Mouse (Mus musculus): ENCODE measurements around the gene Cenpt.

Cenpt gene

DNA sequence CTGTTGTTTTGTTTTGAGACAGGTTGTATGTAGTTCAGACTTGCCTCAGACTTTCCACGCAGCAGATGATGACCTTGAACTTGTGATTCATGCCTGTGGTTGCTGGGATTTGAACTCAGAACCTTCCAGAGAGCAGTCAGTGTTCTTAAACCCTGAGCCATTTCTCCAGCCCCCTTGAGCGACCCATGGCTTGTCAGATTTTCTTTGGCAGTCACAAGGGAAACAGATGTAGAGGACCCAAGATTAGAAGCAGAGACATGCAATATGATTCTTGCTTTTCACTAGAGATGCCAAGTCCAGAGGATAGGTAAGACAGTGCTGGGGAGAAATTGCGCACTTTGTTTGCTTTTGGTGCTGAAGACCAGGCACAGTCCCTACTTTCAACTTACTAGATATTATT is at the start of gene Cenpt:
Gene Cenpt, minus strand, starts transcription at position 101 of the 400 bp plus-strand sequence.
- DNase-seq (ENCODE audit: low read depth, low spot score): no peak

DNA sequence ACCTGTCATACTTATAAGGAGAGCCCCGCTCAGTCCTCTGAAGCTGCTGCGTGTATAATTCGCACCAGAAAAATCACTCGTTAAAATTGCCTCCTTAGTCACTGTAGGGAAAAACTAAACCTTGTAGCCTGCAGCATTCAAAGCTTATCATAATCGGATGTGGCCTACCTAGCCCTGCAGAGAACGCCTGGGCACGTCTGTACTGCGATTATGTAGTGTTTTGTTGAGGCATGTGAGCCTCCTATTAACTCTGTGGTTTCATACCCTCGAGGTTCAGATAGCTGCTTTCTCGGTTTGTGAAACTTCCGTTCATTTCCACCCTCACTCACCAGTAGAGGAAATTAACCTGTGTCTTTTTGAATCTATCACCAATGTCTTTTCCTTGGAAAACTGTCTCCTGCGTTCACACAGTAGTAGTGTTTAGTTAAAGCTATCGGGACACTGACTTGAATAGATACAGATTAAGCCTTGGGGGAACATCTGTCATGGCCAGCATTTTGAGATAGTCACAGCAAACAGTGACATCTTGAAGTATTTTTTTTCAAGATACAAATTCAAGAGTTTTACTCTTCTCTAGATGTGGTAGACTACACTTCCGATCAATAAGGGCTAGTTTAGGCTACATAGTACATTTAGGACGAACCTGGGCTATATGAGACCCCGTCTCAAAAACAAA is 48.0 kb upstream of the Cenpt start:
- no peak for DNase-seq (ENCODE audit: low read depth, low spot score)

DNA sequence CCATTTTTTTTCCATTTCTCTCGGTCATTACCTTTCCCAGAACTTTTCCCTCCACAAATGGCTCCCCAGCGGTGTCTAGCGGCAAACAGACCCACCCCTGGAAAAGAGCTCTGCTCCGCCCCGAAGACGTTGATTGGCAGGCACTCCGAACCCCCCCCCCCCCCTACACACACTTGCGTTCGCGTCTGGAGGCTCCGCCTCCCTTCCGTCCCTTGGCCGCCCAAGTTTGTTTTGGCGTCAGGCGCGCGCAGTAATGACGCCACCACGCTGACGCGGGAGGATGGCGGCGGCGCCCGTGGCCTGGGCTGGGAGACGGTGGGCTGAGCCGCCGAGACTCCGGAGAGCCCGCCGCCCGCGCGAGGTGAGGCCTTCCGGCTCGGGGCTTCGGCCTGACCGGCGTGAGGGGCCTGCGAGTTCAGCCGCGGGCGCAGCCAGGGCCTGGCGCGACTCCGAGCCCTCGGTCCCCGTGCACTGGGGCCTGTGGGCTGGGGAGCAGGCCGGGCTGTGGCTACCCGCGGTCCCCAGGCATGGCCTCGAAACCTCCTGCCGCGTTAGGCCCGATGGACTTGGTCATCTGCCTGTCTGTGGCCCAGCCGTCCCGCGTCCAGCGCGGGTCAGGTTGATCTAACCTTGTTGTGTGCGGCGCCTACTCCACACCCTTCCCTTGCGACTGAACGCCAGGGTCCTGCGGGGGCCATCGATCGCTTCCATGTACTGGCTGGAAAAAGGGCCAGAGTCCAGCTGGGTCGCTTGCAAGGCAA is 47.3 kb upstream of the Cenpt start, which contains the start of gene Pskh1:
Gene Pskh1, plus strand, starts transcription at position 262 of the 761 bp plus-strand sequence.
- peak; percentile 97 for DNase-seq (ENCODE audit: low read depth, low spot score)

DNA sequence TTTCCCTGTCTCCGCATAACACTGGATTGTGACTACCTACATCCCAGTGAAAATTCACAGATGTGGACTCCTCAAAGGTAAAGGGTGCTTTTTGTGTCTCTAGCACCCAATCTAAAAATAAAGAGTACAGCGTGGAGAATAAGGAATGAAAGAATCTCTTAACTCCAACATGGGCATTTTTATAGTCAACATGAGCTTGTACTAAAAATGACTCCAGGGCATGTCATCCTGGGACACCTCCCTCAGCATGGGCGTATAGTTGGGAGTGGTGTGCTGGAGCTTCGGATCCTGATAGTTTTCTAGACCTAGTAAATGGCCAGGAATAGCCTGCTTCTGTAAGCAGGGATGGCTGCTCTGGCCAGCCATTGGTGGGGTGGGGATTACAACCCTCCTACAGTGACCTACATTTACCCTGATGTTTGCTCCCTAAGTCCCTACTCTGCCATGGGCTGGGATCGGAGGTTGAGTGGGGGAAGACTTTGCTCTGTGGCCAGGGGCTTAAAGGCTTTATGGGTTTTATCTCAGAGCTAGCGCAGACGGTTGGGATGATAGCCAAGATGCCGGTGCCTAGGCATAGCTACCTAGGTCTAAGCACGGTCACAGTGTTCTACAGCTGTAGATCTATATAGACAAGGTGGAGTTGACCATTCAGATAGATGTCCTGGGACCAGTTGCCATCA is 44.9 kb upstream of the Cenpt start:
- no peak for DNase-seq (ENCODE audit: low read depth, low spot score)

DNA sequence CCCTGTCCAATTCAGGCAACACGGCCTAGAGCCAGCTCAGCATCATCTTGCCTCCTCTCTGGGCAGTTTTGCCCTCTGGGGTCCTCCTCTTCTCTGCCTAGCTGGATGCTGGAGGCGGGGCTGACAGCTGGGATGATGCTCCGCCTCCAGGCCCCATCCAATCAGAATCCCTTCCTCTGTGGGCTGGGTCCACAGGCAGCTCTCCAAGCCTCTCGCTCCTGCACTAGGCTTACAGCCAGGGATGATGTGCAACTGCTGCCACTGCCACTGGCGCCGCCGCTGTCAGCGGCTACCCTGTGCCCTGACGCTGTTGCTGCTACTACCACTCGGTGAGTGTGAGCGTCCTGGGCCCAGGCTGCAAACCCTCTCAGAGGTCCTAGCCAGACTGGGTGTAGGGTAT is 40.3 kb upstream of the Cenpt start, which contains the start of gene Nrn1l:
Gene Nrn1l, plus strand, starts transcription at position 229 of the 400 bp plus-strand sequence.
- DNase-seq (ENCODE audit: low read depth, low spot score): peak; percentile 78

DNA sequence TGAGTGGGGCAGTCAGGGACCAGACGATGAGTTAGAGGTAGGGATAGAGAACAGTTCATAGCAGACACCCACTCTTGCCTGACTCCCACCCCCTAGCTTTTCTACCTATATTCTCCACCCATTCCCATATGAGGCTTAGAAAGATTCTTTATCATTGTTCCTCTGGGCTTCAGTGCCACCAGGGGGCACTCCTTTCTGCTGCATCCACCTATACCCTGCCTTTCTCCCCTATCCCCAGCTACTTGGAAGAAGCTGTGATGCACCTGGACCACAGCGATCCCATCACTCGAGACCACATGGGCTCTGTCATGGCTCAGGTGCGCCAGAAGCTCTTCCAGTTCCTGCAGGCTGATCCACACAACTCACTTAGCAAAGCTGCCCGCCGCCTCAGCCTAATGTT is 39.4 kb upstream of the Cenpt start:
- no peak for DNase-seq (ENCODE audit: low read depth, low spot score)

DNA sequence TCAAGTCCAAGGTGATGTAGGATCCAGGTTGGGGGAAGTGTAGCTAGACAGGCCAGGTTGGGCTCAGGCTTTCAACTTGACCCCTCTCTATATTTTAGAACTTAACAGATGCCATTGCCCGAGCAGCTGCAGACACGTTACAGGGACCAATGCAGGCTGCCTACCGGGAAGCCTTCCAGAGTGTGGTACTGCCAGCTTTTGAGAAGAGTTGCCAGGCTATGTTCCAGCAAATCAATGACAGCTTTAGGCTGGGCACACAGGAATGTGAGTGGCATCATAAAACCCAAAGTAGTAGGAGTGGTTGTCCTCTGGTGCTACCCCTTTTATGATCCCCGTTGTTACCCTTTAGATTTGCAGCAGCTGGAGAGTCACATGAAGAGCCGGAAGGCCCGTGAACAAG is 37.8 kb upstream of the Cenpt start:
- no peak for DNase-seq (ENCODE audit: low read depth, low spot score)

DNA sequence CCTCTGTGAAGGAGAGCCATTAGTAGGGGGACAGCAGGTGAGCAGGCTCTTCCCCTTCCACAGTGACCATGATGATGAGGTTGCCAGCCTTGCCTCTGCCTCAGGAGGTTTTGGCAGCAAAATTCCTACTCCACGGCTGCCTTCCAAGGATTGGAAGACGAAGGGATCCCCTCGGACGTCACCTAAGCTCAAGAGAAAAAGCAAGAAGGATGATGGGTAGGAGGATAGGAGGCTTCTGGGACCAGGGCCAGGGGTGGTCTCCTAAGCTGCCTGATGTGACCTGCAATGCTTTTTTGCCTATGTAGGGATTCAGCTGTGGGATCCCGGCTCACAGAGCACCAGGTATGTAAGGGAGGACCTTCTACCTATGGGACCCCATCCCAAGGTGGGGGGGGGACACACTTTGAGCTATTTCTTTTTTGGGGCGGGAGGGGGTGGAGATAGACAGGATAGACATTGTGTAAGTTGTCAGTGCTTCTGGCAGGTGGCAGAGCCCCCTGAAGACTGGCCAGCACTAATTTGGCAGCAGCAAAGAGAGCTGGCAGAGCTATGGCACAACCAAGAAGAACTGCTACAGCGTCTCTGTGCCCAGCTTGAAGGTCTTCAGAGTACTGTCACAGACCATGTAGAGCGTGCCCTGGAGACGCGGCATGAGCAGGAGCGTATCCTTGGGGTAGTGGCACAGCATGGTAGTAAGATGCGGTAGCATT is 36.8 kb upstream of the Cenpt start:
- DNase-seq (ENCODE audit: low read depth, low spot score): no peak

DNA sequence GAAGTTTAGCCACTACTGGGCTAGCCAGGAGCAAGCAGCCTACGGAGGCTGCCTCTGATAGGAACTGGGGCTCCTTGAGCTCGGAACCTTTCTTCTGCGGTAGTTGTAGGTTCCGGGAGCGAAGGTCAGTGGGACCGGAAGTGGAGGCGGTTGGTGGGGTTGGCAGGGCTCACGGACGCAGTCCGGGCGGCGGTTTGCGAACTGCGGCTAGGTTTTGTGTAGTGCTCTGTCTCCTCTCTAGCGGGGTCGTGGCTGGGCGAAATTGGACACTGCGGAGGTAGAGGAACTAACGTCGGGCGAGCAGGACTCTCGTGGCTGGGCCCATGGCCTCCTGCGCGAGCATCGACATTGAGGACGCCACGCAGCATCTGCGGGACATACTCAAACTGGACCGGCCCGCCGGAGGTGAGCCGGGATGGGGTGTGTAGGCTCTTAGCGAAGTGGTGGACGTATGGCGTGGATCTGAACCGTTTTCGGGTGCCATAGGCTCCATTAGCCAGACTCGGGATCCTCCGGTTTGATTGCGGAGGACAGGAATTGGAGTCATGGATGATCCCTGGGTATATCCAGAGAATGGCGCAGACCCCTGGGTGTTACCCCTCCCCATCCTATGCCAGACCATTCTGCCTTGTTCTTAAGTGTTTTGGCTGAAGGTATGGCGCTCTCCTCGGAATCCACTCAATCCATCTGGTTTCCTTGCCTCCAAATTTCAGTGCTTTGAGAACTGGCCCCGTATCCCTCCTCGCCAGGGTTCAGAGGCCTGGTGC is 27.9 kb upstream of the Cenpt start, which contains the start of gene Edc4:
Gene Edc4, plus strand, starts transcription at position 128 of the 767 bp plus-strand sequence.
- DNase-seq (ENCODE audit: low read depth, low spot score): peak; percentile 90

DNA sequence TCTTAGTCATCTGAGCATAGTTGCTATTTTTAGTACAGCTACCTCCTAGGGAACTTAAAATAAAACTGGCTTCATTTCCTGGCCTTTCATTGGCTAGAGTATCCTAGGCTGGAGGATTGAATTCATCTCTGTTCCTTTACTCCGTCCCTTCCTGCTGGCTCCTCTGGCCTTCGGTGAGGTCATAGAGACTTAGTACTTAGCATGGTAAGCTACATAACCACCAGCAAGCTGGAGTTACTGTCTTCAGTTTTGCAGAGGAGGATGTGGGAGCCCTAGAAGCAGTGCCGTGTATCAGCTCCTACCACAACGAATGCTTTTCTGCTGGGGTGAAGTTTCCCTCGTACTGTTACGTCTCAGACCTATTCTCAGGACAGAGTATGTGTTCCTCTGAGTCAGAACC is 21.2 kb upstream of the Cenpt start:
- no peak for DNase-seq (ENCODE audit: low read depth, low spot score)

DNA sequence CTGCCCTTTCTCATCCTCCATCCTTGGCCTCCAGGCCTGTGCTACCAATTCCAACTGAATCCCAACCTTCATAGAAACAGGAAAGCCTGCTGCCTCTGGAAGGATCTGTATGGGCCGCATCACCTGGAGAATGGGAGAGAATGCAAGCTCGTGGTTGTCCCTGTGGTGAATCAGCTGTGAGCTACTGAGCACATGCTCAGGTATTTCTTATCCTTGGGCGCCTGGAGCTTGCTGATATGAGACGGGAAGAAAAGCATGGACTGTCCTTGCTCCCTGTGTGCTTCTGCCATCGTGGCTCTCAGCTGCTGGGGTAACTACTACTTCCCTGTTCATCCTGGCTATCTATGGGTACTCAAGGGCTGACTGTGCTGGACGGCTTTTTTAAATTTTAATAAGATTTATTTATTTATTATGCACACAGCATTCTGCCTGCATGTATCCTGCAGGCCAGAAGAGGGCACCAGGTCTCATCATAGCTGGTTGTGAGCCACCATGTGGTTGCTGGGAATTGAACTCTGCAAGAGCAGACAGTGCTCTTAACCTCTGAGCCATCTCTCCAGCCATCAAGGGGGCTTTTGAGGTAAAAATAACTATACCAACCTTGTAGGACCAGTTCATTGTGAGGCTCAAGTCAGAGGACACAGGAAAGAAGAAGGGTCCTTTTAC is 13.4 kb upstream of the Cenpt start:
- DNase-seq (ENCODE audit: low read depth, low spot score): no peak

DNA sequence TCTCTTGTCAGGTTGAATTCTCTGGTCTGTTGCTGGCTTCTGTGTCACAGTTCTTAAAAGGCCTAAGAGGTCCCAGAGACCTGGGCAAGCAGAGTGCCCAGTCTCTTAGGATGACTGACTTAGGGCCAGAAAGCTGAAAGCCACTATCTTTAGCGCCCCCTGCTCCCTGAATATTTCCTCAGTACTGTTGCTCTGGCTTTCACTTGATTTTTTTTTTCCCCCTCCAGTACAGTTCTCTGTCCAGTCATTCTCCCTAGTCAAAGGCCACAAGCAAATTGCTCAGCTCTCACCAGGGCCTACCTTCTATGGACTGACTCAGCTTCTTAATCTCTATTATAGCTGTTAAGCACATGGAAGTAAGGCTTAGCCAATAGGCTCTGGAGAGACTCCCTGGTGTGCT is 8.9 kb upstream of the Cenpt start:
- DNase-seq (ENCODE audit: low read depth, low spot score): no peak

DNA sequence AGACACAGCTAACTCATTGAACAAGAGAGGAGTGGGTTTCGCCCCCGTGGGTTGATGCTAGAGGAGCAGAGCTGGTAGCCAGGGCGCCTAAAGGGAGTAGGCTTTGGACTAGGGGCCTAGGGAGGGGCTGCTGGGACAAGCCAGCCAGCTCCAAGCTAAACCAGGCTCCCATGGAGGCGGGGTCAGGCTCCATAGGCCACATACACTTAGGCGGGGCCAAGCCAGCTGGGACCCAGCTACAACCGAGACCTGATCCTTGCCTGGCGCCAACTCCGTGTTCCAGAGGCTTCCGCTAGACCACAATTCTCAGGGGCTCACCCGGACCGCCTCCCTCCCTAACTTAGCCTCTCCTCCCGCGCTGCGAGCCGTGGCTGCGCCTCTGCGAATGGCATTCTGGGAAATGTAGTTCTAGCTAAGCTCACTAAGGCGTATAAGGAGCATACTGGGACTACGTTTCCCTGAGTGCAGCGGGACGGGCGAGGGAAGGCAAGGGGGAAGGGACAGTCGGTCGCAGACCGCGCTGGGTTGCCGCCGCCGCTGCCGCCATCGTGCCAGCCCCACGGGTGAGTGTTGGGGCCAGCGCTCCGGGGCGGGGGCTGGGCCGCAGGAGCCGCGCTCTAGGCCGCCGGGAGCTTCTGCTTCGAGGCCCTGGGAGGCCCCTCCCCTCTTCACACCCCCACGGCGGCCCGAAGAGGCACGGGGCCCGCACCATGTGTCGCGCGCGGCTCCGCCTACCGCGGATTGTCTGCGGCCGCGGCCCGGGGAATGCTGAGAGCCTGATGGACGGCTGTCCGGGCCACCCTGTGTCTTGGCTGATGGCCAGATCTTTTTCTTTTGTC is 7.3 kb upstream of the Cenpt start, which contains the start of gene Nutf2:
Gene Nutf2, plus strand, starts transcription at position 438 of the 839 bp plus-strand sequence.
- peak; percentile 99 for DNase-seq (ENCODE audit: low read depth, low spot score)

DNA sequence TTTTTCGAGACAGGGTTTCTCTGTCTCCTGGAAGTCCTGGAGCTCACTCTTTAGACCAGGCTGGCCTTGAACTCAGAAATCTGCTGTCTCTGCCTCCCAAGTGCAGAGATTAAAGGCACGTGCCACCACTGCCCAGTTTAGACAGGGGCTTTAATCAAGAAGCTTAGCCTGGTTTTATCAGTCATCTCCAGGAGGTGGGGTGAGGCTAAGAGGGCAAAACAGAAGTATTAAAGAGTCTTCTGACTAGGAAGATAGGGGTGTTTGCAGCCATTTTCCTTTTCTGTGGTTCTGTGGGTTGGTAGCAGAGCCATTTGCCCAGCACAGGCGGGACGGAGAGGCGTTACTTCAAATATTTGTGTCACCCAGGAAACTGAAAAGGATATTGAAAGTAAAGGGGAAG is 6.2 kb upstream of the Cenpt start:
- DNase-seq (ENCODE audit: low read depth, low spot score): no peak

DNA sequence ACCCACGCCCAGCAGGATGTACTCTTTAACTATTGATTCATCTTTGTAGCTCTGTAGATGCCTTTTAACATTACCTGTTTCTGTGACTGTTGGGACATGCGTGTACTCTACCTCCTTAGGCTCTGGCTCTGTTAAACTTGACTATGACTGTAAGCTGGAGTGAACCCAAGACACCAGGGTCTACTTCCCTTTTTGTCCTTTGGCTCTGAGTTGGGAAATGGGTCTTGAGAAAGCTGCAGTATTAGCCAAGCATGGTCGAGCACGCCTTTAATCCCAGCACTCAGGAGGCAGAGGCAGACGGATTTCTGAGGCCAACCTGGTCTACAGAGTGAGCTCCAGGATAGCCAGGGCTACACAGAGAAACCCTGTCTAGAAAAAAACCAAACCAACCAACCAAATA is 5.4 kb upstream of the Cenpt start:
- no peak for DNase-seq (ENCODE audit: low read depth, low spot score)

DNA sequence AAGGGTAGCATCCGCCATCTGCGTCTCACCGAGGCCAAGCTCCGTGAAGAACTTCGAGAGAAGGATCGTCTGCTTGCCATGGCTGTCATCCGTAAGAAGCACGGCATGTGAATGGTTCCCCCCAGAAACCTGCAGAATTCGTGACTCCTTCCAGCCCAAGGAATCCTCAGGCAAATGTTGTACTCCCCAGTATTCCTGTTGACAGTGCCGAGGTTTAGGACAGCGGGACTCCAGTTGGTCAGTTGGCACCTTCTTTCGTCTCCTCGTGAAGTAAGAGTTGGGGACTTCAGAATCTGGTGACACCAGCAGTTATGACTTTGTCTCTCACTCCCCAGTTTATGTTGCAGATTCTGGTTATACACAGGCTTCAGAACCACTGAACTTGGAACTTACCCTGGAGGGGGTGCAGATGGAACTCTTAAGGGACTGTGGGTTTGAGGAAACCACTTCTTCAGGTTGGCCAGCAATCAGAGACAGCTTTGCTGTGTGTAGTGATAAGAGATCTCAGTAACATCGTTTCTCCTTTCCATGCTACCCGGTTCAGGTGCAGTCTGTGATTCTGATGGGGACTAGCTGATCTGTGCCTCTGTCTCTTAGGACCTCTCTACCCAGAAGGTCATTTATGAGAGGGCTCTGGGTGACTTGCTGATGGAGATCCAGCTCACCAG is 3.2 kb upstream of the Cenpt start:
- DNase-seq (ENCODE audit: low read depth, low spot score): no peak

DNA sequence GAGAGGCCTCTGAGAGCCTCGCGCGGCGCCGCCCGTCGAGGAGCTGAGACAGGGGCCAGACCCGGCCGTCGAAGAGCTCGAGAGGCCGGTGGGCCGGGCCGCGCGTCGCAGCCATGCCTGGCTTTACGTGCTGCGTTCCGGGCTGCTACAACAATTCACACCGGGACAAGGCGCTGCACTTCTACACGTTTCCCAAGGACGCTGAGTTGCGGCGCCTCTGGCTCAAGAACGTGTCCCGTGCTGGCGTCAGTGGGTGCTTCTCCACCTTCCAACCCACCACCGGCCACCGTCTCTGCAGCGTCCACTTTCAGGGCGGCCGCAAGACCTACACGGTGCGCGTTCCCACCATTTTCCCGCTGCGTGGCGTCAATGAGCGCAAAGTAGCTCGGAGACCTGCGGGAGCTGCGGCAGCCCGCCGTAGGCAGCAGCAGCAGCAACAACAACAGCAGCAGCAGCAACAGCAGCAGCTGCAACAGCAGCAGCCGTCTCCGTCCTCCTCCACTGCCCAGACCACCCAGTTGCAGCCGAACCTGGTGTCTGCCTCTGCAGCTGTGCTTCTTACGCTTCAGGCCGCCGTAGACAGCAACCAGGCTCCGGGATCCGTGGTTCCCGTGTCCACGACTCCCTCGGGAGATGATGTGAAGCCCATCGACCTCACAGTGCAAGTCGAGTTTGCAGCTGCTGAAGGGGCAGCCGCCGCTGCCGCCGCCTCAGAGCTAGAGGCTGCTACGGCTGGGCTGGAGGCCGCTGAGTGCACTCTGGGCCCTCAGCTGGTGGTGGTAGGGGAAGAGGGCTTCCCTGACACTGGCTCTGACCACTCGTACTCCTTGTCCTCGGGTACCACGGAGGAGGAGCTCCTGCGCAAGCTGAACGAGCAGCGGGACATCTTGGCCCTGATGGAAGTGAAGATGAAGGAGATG is 2.4 kb upstream of the Cenpt start:
- peak; percentile 65 for DNase-seq (ENCODE audit: low read depth, low spot score)

DNA sequence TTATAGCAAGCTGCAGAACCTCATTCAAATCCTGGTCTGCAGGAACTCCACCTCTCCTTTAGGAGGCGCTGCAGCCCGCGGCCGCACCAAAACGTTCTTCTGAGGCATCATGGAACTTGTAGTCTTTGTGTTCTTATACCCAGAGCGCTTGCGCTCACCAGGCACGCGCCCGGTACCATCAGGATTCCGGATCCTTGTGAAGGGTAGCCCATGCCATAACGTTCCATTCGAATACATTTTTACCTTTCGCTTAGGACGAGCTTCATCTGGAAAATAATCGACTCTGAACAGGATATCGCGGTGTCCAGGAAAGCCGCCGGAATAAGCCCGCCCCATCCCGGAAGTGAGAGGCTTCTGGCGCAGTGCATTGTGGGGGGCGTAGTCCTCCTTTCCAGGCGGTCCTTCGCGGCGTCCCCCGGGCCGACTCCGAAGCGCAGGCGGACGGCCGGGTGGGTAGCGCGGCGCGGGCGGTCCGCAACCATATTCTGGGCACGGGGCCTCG is 1.7 kb upstream of the Cenpt start, which contains the start of gene Thap11:
Gene Thap11, plus strand, starts transcription at position 418 of the 502 bp plus-strand sequence.
- DNase-seq (ENCODE audit: low read depth, low spot score): peak; percentile 93

All from mesoderm, embryonic 11.5 days (tissue).